Mouse (Mus musculus) stomach, embryonic 14.5 days (tissue): ENCODE results near the gene Edil3. TPM values are rescaled to one million over a fixed set of nuclear protein-coding genes. Genes with fewer than 3 reads are reported as not detected.

Experiments used
- ATAC-seq: fragments of 200-750 bp; cut with Nextera tagmentation; 2 replicates; pipeline ENCODE4 v1.8.0; 2017; ENCODE audit warnings: low read depth, moderate TSS enrichment; ENCODE audit not compliant: insufficient number of reproducible peaks, insufficient read depth, low FRiP score
- H3K27ac ChIP-seq: fragments of 300-500 bp; sonication (generic); 2 replicates; pipeline ENCODE4 v1.5.1; 2014; ENCODE audit warnings: mild to moderate bottlenecking, low read length, moderate library complexity, mixed read lengths
- H3K27me3 ChIP-seq: fragments of 300-500 bp; sonication (generic); 2 replicates; pipeline ENCODE4 v1.6.1; 2014; ENCODE audit warnings: low read length, control low read depth, mixed read lengths; ENCODE audit not compliant: control insufficient read depth, insufficient read depth
- H3K36me3 ChIP-seq: fragments of 300-500 bp; sonication (generic); 2 replicates; pipeline ENCODE4 v1.6.1; 2014; ENCODE audit warnings: mild to moderate bottlenecking, control low read depth, low read length, moderate library complexity, mixed read lengths; ENCODE audit not compliant: control insufficient read depth, insufficient read depth
- H3K4me1 ChIP-seq: fragments of 300-500 bp; sonication (generic); 2 replicates; pipeline ENCODE4 v1.6.1; 2014; ENCODE audit warnings: low read length, control low read depth, mixed read lengths; ENCODE audit not compliant: control insufficient read depth, insufficient read depth
- H3K4me2 ChIP-seq: fragments of 300-500 bp; sonication (generic); replicated peaks from 2 replicates; pipeline ENCODE4 v1.6.1; 2014; ENCODE audit warnings: low read depth, low read length, control low read depth
- H3K4me3 ChIP-seq: fragments of 300-500 bp; sonication (generic); 2 replicates; pipeline ENCODE4 v1.5.1; 2014; ENCODE audit warnings: low read depth, low read length, control low read depth
- H3K9ac ChIP-seq: fragments of 300-500 bp; sonication (generic); replicated peaks from 2 replicates; pipeline ENCODE4 v1.6.1; 2014; ENCODE audit warnings: low read depth, mild to moderate bottlenecking, control low read depth, low read length, moderate library complexity, mixed read lengths
- H3K9me3 ChIP-seq: fragments of 300-500 bp; sonication (generic); 2 replicates; pipeline ENCODE4 v1.6.1; 2016; ENCODE audit warnings: low read depth, low read length, control low read depth; ENCODE audit not compliant: control insufficient read depth
- WGBS: fragments of 180-500 bp; shearing (Covaris S2); extraction: QIAGEN DNeasy Blood & Tissue Kit; methylation state at CpG from one replicate; pipeline ENCODE4 v1.1.7; 2014; 5-methylcytosine and 5-hydroxymethylcytosine counted together
- polyA plus RNA-seq: library from polyadenylated mRNA; unstranded; fragments of >200 nt; fragmentation: Nextera tagmentation; extraction: Ambion mirVana; gene quantifications from 2 replicates; pipeline ENCODE4 v1.2.1, GENCODE M21; 2014

Gene Edil3
- polyA plus RNA-seq, 1 experiment from 2014 or later = 18.2 TPM

DNA sequence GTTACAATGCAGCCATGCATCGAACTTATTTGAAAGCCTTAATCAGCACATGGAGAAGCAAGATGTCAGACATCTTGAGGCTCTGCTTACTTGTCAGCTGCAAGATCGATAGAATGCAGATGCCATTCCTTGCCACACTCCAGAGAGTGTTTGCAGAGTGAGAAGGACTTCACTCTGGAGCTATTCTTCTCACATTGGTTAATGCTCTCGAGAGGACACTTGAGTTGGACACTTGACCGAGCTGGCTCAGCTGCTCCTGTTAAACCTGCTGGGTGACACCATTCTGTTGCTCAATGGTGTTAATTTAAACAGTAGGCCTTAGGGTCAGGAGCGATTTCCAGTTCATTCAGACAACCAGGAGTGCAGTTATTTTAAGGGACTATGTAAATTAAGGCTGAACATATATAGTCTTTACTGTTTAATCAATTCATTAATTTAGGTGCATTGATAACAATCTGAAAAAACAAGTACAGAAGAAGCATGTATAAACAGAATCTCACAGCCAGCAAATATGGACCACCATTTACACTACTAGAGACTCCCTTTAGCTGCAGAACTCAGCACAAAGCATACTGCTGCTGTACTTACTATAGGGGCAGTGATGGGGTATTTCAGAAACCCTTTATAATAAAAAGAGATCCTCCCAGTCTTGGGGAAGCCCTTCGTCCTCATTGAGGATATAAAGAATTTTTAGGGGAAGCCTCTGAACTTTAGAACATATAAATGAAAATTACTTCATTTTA is 301.4 kb downstream of the Edil3 start:
- no peaks in the 10 kb centered on the region for H3K9me3 ChIP-seq
- no peak overlapping the region for H3K9ac ChIP-seq
- H3K4me3 ChIP-seq = no peak overlapping the region
- no peaks in the 10 kb centered on the region for H3K4me1 ChIP-seq
- WGBS = 48% methylated on average over 6 of the region's 6 CpGs
- no peak for ATAC-seq
- no peaks in the 10 kb centered on the region for H3K27me3 ChIP-seq
- no peak overlapping the region for H3K27ac ChIP-seq
- no peak overlapping the region for H3K4me2 ChIP-seq
- no peaks in the 10 kb centered on the region for H3K36me3 ChIP-seq

DNA sequence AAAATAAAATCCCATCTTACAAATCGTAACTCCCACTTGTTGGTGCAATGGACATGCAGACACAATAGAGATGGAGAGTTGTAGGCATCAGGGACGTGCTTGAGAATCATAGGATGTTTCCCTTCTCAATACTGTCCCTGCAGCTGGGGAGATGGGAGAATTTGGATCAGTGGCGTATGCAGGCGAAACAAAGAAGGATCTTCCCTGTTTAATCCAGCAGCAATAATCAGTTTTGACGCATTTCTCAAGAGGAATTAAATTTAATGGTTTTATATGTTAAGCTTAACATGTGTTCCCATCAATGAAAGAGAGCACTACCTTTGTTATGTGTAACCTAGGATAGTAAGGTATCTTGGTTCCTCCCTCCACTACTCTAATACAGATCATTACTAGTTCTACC is 302.1 kb downstream of the Edil3 start:
- Histone ChIP-seq H3K36me3 (no peaks in the 10 kb centered on the region), H3K27me3 (no peaks in the 10 kb centered on the region), H3K4me3 (no peak overlapping the region), H3K9ac (no peak overlapping the region), H3K4me1 (no peaks in the 10 kb centered on the region), H3K27ac (no peak overlapping the region), H3K9me3 (no peaks in the 10 kb centered on the region), H3K4me2 (no peak overlapping the region)
- ATAC-seq = no peak
- WGBS = 89% methylated on average over 5 of the region's 5 CpGs

DNA sequence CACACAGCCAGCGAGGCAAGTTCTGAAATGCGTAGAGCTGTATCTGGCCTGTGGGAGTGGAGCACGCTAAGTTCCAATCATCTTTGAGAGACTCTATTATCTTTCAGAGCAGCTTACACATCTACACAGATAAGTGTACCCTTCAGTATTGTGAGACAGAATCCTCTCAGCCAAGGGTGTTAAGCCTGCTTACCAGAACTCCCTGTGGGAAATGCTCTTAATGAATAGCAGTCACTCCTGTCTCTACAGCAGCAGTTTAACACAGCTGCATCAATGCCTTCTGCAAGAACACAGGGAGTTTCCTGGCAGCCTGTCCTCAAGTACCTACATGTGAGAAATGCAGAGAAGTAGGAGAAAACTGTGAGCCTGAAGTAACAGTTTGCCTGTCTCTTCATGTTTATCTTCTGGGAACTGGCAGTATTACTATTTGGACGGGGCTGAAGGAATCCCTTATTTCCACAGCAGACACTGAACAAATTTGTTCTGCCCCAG is 324.8 kb downstream of the Edil3 start:
- ATAC-seq = no peak
- Histone ChIP-seq H3K4me2 (no peak overlapping the region), H3K27me3 (no peaks in the 10 kb centered on the region), H3K9ac (no peak overlapping the region), H3K9me3 (no peaks in the 10 kb centered on the region), H3K27ac (no peak overlapping the region), H3K4me1 (no peaks in the 10 kb centered on the region), H3K4me3 (no peak overlapping the region), H3K36me3 (no peaks in the 10 kb centered on the region)
- 58% methylated on average over 4 of the region's 4 CpGs for WGBS

DNA sequence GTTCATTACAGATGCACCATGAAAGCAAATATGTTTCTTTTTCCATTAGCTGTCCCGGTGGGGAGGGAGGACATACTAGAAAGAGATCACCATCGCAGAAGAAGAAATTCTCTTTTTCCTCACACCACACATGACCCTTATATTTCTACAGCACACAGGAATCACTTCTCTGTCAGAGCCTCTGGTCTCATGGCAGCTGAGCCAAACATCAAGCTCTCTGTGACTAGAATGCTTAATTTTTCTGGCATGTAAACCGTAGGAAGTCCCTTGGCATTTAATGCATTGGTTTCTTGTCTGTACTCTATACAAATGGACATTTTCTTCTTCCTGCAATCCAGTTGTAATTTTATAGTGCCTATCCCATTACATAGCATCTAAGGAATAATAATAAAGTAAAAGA is 330.6 kb downstream of the Edil3 start:
- 94% methylated on average over 3 of the region's 3 CpGs for WGBS
- no peak overlapping the region for H3K4me2 ChIP-seq
- ATAC-seq = no peak
- H3K4me1 ChIP-seq = no peaks in the 10 kb centered on the region
- H3K9ac ChIP-seq = no peak overlapping the region
- no peaks in the 10 kb centered on the region for H3K27me3 ChIP-seq
- H3K4me3 ChIP-seq = no peak overlapping the region
- H3K27ac ChIP-seq = no peak overlapping the region
- H3K36me3 ChIP-seq = no peaks in the 10 kb centered on the region
- no peaks in the 10 kb centered on the region for H3K9me3 ChIP-seq

DNA sequence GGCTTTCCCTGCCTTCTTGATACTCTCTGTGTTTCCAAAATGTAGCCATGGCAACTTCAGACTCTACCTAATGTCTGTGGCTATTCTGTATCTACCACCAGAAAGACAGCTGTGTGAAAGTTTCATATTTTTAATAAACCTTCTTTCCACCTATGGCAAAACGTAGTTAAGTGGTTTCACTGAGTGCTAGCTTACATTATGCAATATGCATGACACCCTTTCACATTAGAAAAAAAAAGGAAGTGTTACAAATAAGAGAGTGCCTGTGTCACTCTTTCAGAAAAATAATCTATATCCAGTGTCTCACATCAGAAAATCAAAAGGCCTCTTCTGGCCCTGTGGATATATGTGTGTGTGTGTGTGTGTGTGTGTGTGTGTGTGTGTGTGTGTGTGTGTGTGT is 346.7 kb downstream of the Edil3 start:
- Histone ChIP-seq H3K9me3 (no peaks in the 10 kb centered on the region), H3K36me3 (no peaks in the 10 kb centered on the region), H3K27me3 (no peaks in the 10 kb centered on the region), H3K4me1 (no peaks in the 10 kb centered on the region), H3K27ac (no peak overlapping the region), H3K4me3 (no peak overlapping the region), H3K4me2 (no peak overlapping the region), H3K9ac (no peak overlapping the region)
- 86% methylated on average over 1 of the region's 1 CpGs for WGBS
- no peak for ATAC-seq

DNA sequence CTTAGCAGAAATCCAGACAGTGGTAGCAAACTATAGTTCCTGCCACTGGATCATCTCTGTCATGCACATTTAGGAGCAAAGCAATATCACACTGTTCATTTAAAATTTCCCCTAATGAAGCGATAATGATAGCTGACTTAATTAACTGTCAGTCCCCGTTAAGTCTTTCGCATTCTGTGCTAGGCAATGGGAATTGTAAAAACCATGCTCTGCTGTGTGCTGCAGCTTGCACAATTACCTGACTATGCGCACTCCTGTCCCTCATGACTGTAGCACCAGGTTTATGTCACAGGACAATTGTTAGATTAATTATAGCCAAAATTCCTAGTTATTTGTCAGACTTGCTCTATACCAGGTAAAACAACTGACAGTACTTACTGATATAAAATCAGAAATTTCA is 348.8 kb downstream of the Edil3 start:
- no peak for ATAC-seq
- Histone ChIP-seq H3K27me3 (no peaks in the 10 kb centered on the region), H3K27ac (no peak overlapping the region), H3K4me3 (no peak overlapping the region), H3K4me2 (no peak overlapping the region), H3K9me3 (no peaks in the 10 kb centered on the region), H3K9ac (no peak overlapping the region), H3K4me1 (no peaks in the 10 kb centered on the region), H3K36me3 (no peaks in the 10 kb centered on the region)
- 91% methylated on average over 4 of the region's 4 CpGs for WGBS

DNA sequence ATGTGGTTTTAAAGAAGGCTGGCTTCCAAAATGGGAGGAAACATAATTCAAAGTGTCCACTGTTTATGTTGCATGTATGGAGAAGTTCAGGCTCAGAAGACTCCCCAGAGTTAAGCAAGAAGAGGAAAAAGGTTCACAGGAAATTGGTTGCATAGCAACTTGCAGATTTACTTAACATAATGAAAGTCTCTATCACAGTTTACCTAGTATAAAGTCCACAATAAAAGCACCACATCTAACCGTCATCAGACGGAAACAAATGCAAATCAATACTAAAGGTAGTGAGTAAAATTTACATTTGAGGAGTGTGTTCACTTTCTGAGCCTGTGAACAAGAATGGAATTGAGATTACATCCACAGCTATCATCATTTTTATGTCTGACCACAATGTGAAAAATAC is 353.9 kb downstream of the Edil3 start:
- Histone ChIP-seq H3K9ac (no peak overlapping the region), H3K4me1 (no peaks in the 10 kb centered on the region), H3K27me3 (no peaks in the 10 kb centered on the region), H3K27ac (no peak overlapping the region), H3K4me2 (no peak overlapping the region), H3K4me3 (no peak overlapping the region), H3K9me3 (no peaks in the 10 kb centered on the region), H3K36me3 (no peaks in the 10 kb centered on the region)
- 61% methylated on average over 2 of the region's 2 CpGs for WGBS
- no peak for ATAC-seq

DNA sequence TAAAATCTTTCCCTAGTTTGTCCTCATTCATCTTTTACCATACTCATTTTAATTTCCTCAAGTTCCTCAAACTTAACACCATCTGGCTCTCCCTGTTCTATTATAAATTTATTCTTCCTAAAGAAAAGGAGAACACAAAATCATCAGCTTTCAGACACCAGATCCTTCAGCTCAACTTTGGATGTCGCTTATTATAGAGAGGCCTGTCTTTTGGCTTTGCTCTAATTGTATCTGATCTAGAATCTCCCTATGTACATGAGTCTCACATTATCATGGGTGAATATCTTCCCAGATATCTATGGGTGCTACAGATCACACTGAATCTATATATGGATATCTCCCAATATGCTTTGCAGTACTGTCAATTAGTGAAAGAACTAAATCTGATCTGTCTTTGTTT is 367.8 kb downstream of the Edil3 start:
- ATAC-seq = no peak
- H3K4me2 ChIP-seq = no peak overlapping the region
- H3K4me3 ChIP-seq = no peak overlapping the region
- WGBS = 88% methylated on average over 1 of the region's 1 CpGs
- H3K36me3 ChIP-seq = no peaks in the 10 kb centered on the region
- no peaks in the 10 kb centered on the region for H3K27me3 ChIP-seq
- H3K9ac ChIP-seq = no peak overlapping the region
- H3K4me1 ChIP-seq = no peaks in the 10 kb centered on the region
- no peak overlapping the region for H3K27ac ChIP-seq
- H3K9me3 ChIP-seq = no peaks in the 10 kb centered on the region

DNA sequence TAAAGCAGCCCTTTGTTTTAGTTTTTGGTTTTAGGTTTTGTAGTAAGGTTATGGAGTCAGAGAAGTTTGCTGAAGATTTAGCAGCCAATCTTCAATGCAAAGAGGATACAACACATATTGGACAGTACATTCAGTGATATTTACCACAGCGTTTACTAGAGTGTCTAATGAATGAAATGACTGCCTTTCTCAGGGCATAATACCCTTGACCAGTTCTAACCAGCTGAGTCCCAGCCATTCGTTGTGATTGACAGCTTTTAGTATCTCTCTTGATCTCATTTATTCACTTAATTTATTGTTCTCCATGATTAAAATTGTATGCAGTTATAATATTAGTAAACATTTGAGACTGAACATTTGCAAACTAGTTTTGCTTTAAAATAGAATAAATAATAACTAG is 375.7 kb downstream of the Edil3 start:
- H3K27ac ChIP-seq = no peak overlapping the region
- WGBS = 70% methylated on average over 2 of the region's 2 CpGs

More for the DNA sequence above, 375.7 kb downstream of the Edil3 start:
- no peaks in the 10 kb centered on the region for H3K9me3 ChIP-seq
- H3K4me3 ChIP-seq = no peak overlapping the region
- no peak for ATAC-seq
- H3K4me1 ChIP-seq = no peaks in the 10 kb centered on the region
- no peak overlapping the region for H3K4me2 ChIP-seq
- no peak overlapping the region for H3K9ac ChIP-seq
- no peaks in the 10 kb centered on the region for H3K27me3 ChIP-seq
- no peaks in the 10 kb centered on the region for H3K36me3 ChIP-seq
